Mouse (Mus musculus) heart, adult 2 months (tissue): ENCODE data around the gene Atg14.

ENCODE experiments used
- CTCF ChIP-seq: fragments of 200-600 bp; IDR thresholded peaks from 2 replicates; pipeline ENCODE4 v1.8.1; 2022; ENCODE audit warnings: antibody characterized with exemption, mild to moderate bottlenecking, moderate library complexity
- POLR2A ChIP-seq: fragments of 200-500 bp; IDR thresholded peaks from 2 replicates; pipeline ENCODE4 v1.6.1; 2011; ENCODE audit warnings: mild to moderate bottlenecking, low read depth, low read length, control low read depth; ENCODE audit not compliant: insufficient read depth

DNA sequence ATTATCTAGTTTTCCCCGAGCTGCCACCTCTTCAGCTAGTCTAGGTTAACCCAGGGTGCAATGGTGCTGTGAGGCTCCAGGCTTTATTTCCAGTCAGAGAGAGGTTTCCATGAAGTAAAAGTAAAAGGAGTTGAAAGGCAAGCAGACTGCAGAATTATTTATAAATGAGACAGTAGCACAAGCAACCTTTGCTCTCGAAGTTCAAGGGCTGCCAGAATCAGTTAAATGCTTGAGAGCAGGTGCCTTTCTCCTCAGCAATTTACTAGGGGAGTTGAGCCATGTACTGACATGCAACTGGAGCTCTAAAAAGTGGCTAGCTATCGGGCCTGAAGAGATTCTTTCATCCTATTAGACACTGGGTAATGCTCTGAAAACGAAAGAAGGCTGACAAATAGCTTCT is 7.3 kb downstream of the Atg14 start:
- no peak for TF ChIP-seq POLR2A
- TF ChIP-seq CTCF = no peak
